Mouse (Mus musculus) brown adipose tissue, adult 24 weeks (tissue): ENCODE measurements around the gene Kif19a. TPM values are rescaled to one million over a fixed set of nuclear protein-coding genes. Genes with fewer than 3 reads are reported as not detected.

Experiments used
- H3K27ac ChIP-seq: fragments of 200-500 bp; replicated peaks from 2 replicates; pipeline ENCODE4 v1.5.1; 2012; ENCODE audit warnings: low read depth, mild to moderate bottlenecking, low read length
- H3K4me1 ChIP-seq: fragments of 200-500 bp; 2 replicates; pipeline ENCODE4 v1.6.1; 2012; ENCODE audit warnings: low read length, mixed read lengths; ENCODE audit not compliant: control insufficient read depth, insufficient read depth, insufficient read length
- H3K4me3 ChIP-seq: fragments of 200-500 bp; 2 replicates; pipeline ENCODE4 v1.5.1; 2012; ENCODE audit warnings: low read depth, mild to moderate bottlenecking, low read length, moderate library complexity; ENCODE audit not compliant: insufficient read depth
- polyA plus RNA-seq: library from polyadenylated mRNA; stranded (reverse); fragments of >200 nt; gene quantifications from 2 replicates; pipeline ENCODE4 v1.2.4, GENCODE M21; 2012; ENCODE audit not compliant: missing spikeins, insufficient read depth, insufficient read length

Gene Kif19a
- polyA plus RNA-seq: 0.99 TPM in 1 of 2 replicates, not detected in the other

DNA sequence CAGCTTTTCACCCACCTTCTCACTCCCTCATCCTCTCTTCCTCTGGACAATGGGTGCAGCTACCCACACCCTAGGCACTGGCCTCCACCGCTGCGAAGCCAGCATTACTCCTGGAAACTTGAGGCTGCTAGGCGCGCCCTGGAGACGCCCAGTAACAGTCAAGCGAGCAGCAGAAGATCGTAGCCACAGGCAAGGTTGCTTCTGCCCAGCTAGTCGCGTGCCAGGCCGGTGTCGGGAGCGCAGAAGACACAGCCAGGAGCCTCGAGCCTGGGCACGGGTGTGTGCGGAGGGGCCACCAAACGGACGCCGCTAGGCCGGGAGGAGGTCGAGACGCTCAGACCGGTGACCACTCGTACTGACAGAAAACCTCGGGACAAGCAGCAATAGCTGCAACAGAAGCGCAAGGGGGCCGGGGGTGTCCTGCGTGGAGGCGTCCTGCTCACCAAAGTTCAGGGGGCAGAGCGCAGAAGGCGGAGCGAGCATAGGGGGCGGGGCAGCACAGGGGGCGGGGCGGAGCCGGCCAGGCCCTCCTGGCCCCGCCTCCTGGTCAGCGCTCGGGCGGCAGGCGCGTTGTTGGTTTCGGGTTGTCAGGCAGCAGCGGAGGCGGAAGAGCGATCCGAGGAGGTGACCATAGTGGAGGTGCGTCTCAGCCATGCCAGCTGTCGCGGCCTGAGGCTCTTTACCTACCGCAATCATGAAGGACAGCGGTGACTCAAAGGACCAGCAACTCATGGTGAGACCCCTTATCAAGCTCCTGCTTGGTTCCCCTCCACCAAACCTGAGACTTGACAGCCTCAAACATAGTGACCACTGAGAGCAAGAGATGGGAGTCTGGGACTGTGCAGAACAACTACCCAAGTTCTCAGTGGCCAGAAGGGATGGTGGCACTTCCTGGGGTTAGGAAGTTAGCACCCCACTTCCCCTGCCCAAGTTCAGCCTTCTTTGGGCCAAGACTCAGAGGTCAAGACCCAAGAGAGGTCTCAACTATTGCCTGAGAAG is at the start of gene Kif19a:
Gene Kif19a, plus strand, starts transcription at position 569 of the 999 bp plus-strand sequence.
- Histone ChIP-seq H3K4me1 (no peaks in the 10 kb centered on the region; the same call in 1 of the 2 replicates), H3K4me3 (peak within 1 kb of the TSS; percentile 65), H3K27ac (no peak within 1 kb of the TSS)

- peak overlapping the region; percentile 36; the same call in 1 of the 2 replicates for H3K27ac ChIP-seq
- H3K4me1 ChIP-seq: 0 out of 2 replicates have a peak, but pooled peaks cover 2% of the 10 kb centered on the region
- H3K4me3 ChIP-seq: no peak overlapping the region
These were observed 49.7 kb upstream of the Kif19a start for GRCm38 (mm10) chr11:114715531-114715930.

DNA sequence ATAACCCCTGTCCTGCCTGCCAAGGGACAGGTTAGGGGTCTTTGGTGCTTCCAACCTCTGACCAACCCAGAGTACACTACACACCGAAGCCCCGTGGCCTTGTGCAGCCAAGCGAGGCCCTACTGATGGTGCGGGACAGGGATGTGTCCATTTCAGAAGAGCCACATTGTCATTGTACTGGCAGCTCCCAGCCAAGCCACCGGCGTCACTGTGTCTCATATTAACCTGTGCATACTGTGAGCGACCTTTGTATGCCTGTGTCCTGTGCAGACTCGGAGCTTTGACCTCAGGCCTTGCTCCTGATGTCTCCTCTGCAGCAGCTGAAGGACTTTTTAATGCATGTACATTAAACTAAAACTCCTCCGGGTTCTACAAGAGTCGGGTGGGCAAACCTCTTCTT is 44.7 kb upstream of the Kif19a start:
- Histone ChIP-seq H3K4me3 (no peak overlapping the region), H3K27ac (no peak overlapping the region), H3K4me1 (peaks cover 8% of the 10 kb centered on the region; the same call in 1 of the 2 replicates)

DNA sequence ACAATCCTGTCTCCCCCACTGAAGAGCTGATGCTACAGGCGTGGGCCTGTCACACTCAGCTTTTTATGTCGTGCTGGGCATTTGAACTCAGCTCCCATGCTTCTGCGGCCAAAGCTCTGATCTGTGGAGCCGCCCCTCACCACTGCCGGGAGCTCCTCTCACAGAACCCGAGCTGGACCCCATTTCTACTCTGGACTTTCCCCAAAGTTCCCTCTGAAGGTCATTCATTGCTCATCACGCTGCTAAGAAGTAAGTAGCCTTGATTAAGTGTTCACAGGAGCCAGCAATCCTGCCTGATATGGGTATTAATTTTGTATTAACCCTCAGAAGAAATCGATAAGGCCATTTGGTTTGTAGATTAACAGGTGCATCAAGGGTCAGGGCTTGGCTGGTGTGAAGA is 42.8 kb upstream of the Kif19a start:
- Histone ChIP-seq H3K4me1 (peaks cover 8% of the 10 kb centered on the region; the same call in 1 of the 2 replicates), H3K4me3 (no peak overlapping the region), H3K27ac (no peak overlapping the region)

DNA sequence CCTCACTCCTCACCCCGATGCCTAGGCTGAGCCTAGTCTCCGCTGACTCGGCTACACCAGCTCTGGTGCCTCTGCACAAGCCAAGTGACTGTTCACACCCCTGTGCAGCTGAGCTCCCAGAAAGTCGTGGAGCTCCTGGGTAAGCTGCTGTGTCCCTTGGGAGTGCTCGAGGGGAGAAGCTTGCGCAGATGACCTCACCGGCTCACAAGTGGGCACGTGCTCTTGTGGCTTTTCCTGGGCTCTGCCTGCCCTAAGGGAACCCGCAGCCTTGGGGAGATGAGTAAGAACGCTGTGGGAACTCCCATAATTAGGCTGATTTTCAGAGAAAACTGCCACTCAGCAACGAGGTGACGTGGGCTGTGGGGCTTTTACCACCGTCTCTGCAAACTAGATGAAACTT is 42.2 kb upstream of the Kif19a start:
- no peak overlapping the region for H3K4me3 ChIP-seq
- H3K4me1 ChIP-seq: peaks cover 8% of the 10 kb centered on the region; the same call in 1 of the 2 replicates
- no peak overlapping the region for H3K27ac ChIP-seq

GRCm38 (mm10) chr11:114724787-114725590 is 40.2 kb upstream of the Kif19a start:
- Histone ChIP-seq H3K4me1 (peaks cover 8% of the 10 kb centered on the region; the same call in 1 of the 2 replicates), H3K27ac (no peak overlapping the region), H3K4me3 (no peak overlapping the region)

DNA sequence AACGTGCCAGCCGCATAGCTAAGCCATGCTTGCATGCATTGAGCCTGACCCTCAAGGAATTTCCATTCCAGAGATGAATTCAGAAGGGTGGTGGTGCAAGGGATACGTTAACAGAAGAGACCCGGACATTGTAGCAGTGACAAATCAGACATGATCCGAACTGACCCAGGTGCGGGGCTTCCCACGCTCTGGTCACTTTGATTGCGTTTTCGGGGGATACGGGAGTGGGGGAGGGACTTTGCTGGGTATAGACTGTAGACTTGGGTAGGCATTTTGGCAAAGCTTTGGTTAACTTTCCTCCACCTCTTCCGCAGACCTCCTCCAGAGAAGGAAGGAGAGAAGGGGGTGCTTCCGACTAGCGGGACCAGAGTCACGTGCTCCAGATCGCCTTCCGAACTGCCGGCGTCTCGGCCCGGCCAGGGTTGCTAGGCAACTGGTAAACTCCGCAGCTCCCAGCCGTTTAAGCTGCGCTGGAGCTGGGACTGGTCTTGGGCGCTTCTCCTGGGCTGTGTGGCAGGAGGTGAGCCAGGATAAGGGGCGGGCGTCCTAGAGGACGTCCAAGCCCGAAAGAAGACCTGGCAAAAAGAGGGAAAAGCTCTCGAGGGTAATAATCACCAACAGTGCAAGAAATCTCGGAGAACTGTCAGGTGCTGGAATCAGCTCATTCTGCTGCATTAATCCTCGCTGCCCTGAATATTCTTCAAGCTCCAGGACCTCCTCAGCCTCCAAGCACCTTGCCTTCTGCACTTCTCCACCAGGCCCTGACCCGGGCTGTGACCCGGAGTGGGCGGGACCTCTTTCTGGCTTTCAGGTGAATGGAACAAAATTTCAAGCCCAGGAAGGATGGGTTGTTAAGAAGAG is 38.0 kb upstream of the Kif19a start, which contains the start of gene Dnaic2:
Gene Dnaic2, plus strand, starts transcription at position 444 of the 861 bp plus-strand sequence.
- Histone ChIP-seq H3K27ac (no peak within 1 kb of the TSS), H3K4me3 (peak within 1 kb of the TSS; percentile 38; the same call in 1 of the 2 replicates)

GRCm38 (mm10) chr11:114727826-114728186 is 37.4 kb upstream of the Kif19a start:
- Histone ChIP-seq H3K27ac (no peak overlapping the region), H3K4me1 (peaks cover 6% of the 10 kb centered on the region; the same call in 1 of the 2 replicates), H3K4me3 (no peak overlapping the region)

More for the DNA sequence above, 38.0 kb upstream of the Kif19a start, which contains the start of gene Dnaic2:
- H3K4me1 ChIP-seq: peaks cover 8% of the 10 kb centered on the region; the same call in 1 of the 2 replicates

DNA sequence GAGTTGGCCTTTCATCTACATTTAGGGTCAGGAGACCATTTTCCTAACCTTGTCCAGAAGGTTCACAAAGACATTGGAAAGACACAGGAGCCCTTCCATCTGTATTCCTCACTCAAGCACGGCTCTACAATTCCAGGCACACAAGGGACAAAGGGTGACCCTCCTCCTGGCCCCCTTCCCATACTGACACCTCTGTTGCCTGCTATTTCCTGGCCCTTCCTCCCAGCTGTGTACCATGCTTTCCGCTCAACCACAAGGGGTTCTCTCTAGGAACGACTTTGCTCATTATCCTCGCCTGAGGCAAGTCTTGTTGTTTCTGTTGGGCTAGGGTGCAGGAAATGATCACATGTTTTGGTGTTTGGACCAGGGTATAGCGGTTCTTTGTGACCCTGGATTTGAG is 36.9 kb upstream of the Kif19a start:
- H3K4me1 ChIP-seq: 0 out of 2 replicates have a peak, but pooled peaks cover 3% of the 10 kb centered on the region
- H3K4me3 ChIP-seq: no peak overlapping the region
- H3K27ac ChIP-seq: no peak overlapping the region

DNA sequence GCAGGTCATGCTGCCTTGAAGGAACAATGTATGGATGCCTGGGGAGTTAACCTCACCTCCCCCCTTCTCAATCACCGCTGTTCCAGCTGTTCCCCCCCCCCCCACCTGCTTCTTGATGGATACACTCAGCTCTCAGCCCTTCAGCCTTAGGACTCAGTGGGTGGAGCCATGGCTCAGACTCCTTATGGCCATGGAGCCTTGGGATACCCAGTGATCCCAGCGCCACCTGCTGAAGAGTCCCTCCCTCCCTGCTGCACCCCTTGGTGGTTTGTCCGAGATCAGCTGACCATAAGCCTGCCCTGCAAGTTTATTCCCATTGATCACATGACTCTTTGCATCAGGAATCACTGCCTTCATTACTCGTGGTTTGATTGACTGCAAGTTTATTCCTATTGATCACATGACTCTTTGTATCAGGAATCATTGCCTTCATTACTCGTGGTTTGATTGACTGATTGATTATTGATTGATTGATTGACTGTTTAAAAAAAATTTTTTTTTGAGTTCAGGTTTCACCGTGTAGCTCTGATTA is 35.3 kb upstream of the Kif19a start:
- Histone ChIP-seq H3K27ac (no peak overlapping the region), H3K4me1 (no peaks in the 10 kb centered on the region), H3K4me3 (no peak overlapping the region)

- Histone ChIP-seq H3K27ac (no peak overlapping the region), H3K4me1 (no peaks in the 10 kb centered on the region), H3K4me3 (no peak overlapping the region)
These were observed 33.5 kb upstream of the Kif19a start for GRCm38 (mm10) chr11:114731711-114732110.

- no peaks in the 10 kb centered on the region for H3K4me1 ChIP-seq
- H3K4me3 ChIP-seq: no peak overlapping the region
- no peak overlapping the region for H3K27ac ChIP-seq
These were observed 32.3 kb upstream of the Kif19a start for GRCm38 (mm10) chr11:114732890-114733289.

- Histone ChIP-seq H3K4me1 (no peaks in the 10 kb centered on the region), H3K4me3 (no peak overlapping the region), H3K27ac (no peak overlapping the region)
These were observed 29.1 kb upstream of the Kif19a start for GRCm38 (mm10) chr11:114736111-114736510.
